Mouse (Mus musculus): ENCODE data around the gene Gm10260. TPM values are rescaled to one million over a fixed set of nuclear protein-coding genes. Genes with fewer than 3 reads are reported as not detected.

Gene Gm10260
- 8.1 TPM for polyA plus RNA-seq (2017; shearing (Covaris generic))

DNA sequence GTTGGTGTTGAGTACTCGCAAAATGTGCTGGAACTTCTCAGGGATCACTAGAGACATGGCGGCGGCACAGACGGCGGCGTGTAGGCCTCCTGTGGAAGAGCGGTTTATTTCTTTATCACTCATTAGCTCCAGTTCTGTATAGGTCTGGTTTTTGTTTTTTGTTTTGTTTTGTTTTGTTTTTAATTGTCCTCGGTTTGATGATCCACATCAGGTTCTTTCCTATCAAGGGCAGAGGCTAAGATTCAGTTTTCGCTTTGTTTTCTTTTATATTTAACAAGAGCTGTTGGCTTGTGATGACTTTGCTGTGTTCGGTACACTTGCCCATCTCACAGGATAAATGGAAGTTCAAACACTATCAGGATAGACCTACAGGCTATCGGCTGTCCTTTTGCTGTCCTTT lies at the start of gene Gm10260:
Gene Gm10260, minus strand, starts transcription at position 101 of the 400 bp plus-strand sequence.

All from activated CD4-positive, CD25-positive, alpha-beta regulatory T cell, adult 9 weeks (primary cell).